Mouse (Mus musculus) CH12.LX (cell line): ENCODE data around the gene Stra8.

Source experiments
- CTCF ChIP-seq, 2 experiments: IDR thresholded peaks in 1 of 2; conservative IDR thresholded peaks in 1 of 2; 2 replicates each; pipeline ENCODE4 v1.5.1; 2011 to 2012; ENCODE audit warnings: low read depth in 2 of 2, low read length in 2 of 2, improper control_type of control experiment in 1 of 2, inconsistent platforms in 1 of 2, mild to moderate bottlenecking in 1 of 2, moderate library complexity in 1 of 2
- EP300 ChIP-seq: IDR thresholded peaks from 2 replicates; pipeline ENCODE4 v1.6.1; 2011; ENCODE audit warnings: low read length, improper control_type of control experiment
- HCFC1 ChIP-seq: IDR thresholded peaks from 2 replicates; pipeline ENCODE4 v1.6.1; 2012; ENCODE audit warnings: low read depth, mild to moderate bottlenecking, inconsistent platforms, low read length, improper control_type of control experiment
- MEF2A ChIP-seq: IDR thresholded peaks from 2 replicates; pipeline ENCODE4 v1.6.1; 2014; ENCODE audit warnings: low read depth, mild to moderate bottlenecking, inconsistent platforms, low read length, improper control_type of control experiment, borderline replicate concordance
- SIN3A ChIP-seq: IDR thresholded peaks from 2 replicates; pipeline ENCODE4 v1.6.1; 2012; ENCODE audit warnings: low read length, improper control_type of control experiment, inconsistent platforms
- SMC3 ChIP-seq: IDR thresholded peaks from 2 replicates; pipeline ENCODE4 v1.6.1; 2011; ENCODE audit warnings: low read depth, low read length, improper control_type of control experiment
- TCF12 ChIP-seq: IDR thresholded peaks from 2 replicates; pipeline ENCODE4 v1.6.1; 2014; ENCODE audit warnings: low read depth, mild to moderate bottlenecking, inconsistent platforms, low read length, improper control_type of control experiment
- USF2 ChIP-seq: conservative IDR thresholded peaks from 2 replicates; pipeline ENCODE4 v1.6.1; 2011; ENCODE audit warnings: low read depth, low read length, improper control_type of control experiment

GRCm38 (mm10) chr6:34876835-34877156 is 43.2 kb upstream of the Stra8 start:
- no peak for TF ChIP-seq CTCF (conservative IDR thresholded peaks at IDR 0.05 in 1 of 2, IDR thresholded peaks at IDR 0.05 in 1 of 2; ENCODE audit: low read depth in 2 of 2, low read length in 2 of 2)
- no peak for TF ChIP-seq TCF12
- TF ChIP-seq HCFC1 = no peak
- no peak for TF ChIP-seq EP300
- TF ChIP-seq SMC3 = no peak
- no peak for TF ChIP-seq MEF2A
- TF ChIP-seq SIN3A = no peak
- TF ChIP-seq USF2 = no peak
